Mouse (Mus musculus) lung, postnatal 25 days (tissue): ENCODE results near the gene Tdp2.
A peak's percentile ranks its signal among the peaks of the same experiment; 100 is the strongest.
"Not testable (repeated sequence)": the region's sequence is repeated elsewhere in the genome, so short reads cannot be mapped to it uniquely, and the experiment has no call there.

Source experiments
- DNase-seq: peaks from one replicate; pipeline ENCODE4 v3.0.0; 2022; ENCODE audit warnings: low spot score

The Tdp2 gene

DNA sequence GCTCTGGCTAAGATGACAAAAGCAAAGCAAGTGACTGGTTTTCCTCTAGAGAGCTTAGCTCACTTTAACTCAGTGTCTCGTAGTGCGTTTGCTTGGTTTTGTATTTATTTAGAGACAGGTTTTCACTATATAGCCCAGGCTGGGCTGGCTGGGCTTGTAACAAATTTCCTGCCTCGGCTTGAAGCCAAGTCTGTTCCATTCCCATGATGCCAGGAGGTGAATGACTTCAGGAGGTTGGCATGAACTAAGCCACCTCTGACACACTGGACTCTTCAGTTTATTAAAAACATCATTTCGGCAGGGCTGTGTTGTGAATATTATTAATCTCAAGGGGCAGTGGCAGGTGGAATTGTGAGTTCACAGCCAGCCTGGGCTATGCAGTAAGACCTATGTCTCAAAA is 5.9 kb upstream of the Tdp2 start:
- DNase-seq: no peak

DNA sequence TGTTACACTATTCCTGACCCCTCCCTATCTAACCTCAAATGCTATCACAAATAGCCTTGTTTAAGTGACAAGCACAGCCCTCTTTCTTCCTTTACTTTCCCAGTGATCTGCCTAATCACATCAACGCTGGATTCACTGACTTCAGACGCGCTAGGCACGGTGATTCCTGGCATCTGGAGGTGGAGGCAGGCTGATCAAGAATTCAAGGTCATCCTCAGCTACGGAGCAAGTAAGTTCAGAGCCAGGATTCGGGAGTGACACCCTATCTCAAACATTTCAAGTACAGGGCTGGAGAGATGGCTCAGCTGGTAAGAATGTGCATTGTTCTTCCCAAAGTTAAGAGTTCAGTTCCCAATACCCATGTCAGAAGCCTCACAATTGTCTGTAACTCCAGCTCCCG is 5.4 kb upstream of the Tdp2 start:
- no peak for DNase-seq

DNA sequence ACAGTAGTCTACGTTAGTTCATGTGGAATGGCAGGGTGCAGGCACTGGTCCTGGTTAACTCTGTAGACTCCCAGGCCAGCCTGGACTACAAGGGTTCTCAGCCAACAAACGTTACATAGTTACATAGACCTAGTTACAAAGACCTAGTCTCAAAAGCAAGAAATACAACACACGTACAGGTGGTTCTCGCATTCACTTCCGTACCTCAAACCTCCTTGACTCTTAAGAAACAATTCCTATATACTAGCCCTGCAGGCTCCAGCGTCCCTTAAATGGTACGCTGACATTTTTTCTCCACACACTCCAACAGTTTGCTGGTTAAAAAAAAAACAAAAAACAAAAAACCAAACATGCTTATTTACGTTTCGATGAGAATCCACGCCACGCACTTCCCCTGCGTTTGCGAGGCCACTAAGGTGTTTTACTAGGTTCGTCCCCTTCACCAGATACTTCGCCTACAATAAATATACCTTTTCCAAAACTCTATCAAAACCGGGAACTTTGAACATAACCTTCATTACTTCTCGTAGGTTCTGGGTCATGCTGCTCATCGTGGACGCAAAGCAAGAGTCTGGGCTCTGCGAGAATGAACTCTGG is 625 bp upstream of the Tdp2 start:
- DNase-seq: no peak

DNA sequence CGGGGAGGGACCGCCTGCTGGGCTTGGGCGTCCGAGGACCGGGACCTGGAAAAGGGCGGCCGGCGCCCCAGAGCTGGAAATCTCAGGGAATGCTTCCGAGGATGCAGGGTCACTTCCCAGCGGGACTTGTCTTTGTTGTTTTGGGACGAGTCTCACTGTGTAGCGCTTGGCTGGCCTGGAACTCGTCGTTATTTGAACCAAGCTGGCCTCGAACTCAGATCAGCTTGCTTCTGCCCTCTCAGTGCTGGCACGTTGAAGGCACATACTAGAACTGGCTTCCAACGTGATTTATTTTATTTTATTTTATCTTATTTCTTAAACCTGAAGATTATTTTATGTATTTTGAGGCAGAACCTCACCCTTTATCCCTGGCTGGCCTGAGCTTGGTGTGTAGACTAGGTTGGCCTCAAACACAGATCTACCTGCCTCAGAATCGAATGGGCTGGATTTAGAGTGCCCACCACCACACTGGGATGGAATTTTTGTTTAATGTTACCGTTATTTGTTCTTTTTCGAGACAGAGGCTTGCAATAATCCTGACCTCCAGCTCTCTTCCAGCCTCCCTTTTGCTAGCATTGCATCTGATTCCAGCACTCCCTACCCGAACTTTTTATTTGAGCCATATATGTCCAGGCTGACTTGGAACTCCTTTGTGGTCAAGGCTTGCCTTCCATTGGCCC is 792 bp downstream of the Tdp2 start:
- no peak for DNase-seq

DNA sequence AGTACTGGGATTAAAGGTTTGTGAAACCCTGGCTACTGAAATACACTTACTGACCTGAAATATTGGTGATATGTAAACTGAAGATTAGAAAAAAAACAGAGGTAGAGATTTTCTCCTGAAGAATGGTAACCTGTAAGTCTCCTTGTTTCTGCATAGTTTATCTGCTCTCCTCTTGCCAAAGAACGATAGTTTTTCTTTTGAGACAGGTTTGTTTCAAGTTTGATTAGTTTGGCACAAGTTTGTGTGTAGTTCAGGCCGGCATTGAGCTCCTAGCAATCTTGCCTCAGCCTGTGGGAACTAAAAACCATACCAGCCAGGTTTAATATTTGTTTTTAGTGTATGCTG is 1.3 kb downstream of the Tdp2 start:
- DNase-seq: no peak

DNA sequence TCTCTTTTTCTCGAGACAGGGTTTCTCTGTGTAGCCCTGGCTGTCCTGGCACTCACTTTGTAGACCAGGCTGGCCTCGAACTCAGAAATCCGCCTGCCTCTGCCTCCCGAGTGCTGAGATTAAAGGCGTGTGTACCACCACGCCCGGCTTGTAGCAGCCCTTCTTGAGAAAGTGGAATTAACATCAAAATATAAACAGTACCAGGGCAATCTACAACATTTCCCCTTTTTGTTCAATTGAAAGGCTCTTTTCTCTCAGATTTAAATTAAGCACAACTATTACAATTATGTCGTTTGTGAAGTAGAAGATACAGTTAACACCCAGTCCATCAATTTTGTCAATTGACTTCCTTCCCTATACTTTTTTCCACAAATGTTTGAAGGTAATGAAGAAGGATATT is 6.3 kb downstream of the Tdp2 start:
- not testable (repeated sequence) for DNase-seq

DNA sequence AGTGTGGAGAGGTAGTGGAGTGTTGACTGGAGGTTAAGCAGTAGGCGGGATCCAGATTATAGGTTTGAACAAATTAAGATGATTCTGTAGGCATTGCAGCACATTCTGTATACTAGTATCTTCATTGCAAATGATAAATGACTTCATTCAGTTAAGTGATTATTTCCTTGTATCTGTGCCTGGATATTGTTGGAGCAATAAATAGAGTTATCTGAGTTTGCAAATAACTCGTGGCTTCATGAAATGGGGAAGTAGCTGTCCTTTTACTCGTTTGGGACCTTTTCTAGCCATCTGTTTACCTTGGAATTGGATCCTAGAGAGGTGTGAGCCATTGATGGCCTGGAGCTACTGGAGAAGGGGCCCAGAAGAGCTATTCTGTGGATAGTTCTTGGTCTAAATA is 8.4 kb downstream of the Tdp2 start:
- DNase-seq: no peak

DNA sequence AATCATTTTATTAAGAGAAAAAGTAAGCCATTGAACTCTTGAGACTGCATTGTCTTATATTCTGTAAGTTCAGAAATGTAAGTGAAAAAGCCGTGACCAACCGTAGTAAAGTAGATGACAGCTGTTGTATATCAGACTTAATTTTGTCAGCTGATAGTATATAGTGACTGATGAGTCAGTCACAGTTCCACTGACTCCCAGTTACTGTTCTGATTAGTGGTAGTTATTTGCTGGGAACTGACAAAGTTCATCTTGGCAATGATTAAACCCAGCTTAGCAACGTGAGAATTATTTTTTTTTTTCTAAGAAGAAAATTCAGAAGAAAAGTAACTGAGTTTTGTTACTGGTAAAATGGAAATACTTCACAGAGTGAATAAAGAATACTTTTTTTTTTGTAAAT is 10.2 kb downstream of the Tdp2 start:
- DNase-seq: no peak

DNA sequence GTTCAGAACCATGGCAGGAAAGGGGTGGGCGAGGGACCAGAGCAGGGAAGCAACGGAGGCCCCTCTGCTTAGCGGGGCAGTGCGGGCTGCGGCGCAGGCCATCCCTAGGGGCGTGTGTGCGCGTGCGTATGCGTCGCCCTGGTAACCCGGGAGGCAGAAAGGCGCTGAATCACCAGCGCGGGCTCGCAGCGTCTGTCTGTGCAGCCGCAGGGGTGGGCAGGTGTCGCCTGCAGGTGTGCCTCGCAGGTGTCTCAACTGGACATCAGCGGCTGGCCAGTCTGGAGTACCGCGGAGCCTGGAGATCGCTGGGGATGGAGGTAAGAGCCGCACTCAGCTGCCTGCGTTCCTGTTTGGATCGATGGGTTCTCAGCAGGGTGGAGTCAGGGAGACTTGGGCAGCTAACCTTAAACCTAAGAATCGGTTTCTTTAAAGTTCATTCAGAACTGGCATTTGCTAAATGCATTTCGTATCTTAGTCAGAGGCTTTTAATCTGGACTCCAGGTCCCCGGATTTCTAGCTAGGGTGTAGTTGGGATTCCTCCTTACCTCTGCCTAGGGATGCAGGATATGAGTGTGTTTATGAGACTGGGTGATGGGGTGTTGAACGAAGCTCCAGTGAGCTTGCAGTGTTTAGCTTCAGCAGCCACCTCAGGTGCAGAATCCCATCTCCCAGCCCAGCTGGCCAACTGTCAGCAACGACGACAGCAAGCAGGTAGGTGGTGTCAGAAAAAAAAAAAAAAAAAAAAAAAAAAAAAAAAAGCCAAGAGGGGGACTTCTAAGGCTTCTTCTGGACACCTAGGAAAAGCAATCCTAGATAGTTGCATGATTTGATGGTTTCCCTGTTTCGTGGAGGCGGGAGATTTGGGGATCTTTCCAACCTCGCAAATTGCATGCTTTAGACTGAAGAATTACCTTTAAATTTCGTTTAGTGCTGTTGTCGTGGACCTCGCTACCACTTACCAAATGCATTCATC is 13.8 kb downstream of the Tdp2 start, which contains the start of gene D130043K22Rik:
Gene D130043K22Rik, plus strand, starts transcription at position 153 of the 973 bp plus-strand sequence.
- DNase-seq: no peak

DNA sequence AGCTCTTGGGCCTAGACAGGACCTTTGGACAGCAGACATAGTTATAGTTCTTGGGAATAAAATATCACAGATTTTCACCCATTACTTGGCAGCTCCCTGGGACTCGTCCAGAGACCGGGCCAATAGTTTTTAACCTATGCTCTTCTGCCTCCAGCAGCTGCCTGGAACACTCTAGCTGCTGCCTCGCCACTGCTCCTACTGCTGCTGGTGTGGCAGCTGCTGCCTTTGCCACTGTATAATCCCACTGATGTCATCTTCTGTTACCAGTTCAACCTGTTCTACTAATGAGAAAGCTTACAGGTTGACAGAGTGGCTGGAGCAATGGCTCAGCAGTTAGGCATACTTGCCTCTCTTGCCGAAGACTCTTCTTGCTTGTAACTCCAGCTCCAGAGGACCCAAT is 17.8 kb downstream of the Tdp2 start:
- no peak for DNase-seq

DNA sequence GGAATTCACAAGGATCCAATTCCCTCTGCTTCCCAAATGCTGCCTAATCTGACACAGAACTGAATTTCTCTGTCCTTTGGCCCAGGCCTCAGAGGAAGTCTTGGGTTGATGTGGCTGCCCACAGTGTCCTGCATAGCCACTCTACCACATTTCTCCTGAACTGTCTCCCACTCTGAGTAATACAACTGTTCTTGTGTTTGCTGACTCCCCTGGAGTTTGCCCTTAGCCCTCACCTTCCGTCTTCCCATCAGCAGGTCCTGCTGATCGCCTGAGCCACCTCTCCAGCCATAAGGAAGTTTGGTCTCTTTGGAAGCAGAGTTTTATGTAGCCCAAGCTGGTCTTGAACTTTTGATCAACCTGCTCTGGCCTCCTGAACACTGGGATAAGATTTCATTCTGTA is 20.5 kb downstream of the Tdp2 start:
- DNase-seq: no peak

DNA sequence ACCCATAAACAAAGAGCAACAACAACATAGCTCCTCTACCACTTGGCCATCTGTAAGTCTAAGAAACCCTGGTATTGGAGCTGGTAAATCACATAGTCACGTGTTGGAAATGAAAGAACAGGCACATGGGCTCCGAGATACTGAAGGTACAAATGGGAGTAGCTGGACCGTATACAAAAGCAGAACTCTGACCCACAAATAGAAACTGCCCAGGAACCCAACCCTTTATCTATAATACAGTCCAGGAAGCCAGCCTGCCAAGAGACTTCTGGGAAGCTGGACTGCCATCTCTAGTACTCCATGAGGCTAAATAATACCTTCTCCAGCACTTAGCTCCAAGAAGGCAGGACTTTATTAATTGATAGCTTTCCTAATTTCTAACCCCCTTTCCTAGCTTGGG is 21.1 kb downstream of the Tdp2 start:
- no peak for DNase-seq

DNA sequence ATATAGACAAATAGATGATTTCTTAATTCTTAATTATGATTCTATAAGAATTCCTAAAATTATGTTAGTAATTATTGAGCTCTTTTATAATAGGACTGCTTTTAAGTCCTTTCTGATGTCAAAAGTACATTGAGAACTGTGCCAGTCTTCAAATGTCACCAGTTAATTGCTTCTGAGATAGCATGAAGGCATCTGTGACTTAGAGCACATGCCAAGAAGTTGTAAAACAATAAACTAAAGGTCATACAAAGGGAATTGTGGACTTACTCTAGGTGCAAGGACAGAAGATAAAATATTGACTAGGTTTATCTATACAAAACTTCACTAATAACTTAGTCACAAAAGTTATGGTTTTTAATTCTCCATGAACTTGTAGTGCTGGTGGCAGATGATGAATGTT is 27.6 kb downstream of the Tdp2 start:
- DNase-seq: no peak

DNA sequence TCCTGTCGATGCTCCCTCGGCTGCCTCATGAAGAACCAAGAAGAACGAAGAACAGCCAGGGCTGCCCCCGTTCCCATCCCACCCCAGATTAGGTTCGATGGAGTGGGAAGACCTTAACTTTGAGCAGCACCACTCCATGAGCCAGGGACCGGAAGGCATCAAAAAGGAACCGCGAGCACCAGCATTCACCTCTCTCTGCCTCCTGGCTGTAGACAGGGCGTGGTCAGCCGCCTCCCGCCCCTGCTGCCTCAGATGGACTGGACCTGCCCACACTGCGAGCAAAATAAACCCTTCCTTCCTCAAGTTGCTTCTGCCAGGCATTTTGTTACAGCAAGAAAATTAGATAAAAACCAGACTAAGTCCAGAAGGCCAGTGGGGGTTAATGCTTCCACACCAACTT is 29.6 kb downstream of the Tdp2 start:
- DNase-seq: no peak

DNA sequence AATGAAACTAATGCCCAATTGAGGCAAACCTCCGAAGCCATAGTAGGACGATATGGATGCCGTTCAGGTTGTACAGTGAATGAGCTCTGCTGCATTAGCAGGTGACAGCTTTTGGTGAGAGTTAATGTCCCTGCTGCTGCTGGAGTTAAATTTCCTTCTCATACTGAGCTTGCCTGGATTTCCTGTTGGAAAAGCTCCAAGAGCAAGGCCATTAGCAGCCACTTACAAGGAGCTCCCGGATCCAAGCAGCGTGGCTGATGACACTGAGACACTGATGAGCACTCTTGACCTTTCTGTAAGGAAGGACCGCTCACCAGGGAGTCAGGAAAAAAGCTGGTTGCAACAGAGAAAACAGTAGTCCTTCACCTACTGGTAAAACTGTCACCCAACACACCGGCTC is 30.5 kb downstream of the Tdp2 start:
- peak; percentile 2 for DNase-seq

DNA sequence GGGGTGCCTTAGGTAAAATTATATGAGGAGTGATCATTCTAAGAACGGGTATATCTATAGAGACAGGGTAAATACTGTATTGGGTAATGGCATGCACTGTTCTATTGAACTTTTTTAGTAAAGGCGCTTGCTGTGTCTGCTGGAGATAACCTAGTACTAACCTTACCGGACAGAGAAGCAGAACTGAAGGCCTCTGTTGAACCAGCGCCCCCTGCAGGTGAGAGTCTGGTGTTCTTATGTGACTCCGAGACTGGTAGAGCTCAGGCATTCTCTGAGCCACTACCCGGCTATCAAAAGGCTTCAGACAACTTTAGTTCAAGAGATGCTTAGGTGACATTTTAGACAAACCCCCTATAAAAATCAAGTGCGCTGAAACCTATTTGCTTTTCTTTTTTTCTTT is 31.0 kb downstream of the Tdp2 start:
- peak; percentile 55 for DNase-seq

DNA sequence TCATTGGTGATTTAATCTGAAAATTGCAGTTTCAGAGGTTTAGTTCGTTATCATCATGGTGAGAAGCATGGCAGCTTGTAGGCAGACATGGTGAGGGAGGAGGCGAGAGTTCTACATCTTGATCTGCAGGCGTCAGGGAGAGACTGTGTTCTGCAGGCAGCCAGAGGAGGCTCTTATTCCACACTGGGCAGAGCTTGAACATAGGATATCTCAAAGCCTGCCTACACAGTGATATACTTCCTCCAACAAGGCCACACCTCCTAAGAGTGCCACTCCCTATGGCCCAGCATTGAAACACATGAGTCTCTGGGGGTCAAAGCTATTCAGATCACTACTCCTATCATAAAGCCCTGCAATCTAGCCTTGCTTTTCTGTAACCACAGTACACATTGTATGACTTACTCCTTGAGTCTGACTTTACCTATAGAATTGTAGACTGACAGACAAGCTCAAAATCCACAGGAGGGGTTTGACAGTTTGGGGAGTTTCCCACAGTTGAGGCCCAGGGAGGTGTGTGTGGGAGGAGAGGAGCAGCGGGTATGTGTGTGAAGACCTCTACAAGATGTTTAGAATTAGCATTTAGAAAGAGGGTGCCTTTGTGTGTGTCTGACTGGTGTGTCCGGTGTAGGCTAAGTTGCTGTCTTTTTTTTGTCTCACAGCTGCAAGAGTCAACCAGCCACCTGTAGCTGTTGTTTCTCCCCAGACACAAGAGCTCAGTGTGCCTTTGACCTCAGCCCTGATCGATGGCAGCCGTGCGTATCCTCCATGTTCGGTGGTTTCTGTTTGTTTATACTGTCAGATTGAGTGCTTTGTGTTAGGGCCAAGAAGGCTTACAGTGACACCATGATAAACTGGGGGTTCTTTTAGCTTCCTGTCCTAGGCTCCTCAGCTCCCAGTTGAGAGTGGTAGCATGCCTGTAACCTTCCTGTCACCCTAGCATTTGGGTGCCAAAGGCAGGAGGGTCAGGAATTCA is 35.2 kb downstream of the Tdp2 start:
- DNase-seq: no peak

DNA sequence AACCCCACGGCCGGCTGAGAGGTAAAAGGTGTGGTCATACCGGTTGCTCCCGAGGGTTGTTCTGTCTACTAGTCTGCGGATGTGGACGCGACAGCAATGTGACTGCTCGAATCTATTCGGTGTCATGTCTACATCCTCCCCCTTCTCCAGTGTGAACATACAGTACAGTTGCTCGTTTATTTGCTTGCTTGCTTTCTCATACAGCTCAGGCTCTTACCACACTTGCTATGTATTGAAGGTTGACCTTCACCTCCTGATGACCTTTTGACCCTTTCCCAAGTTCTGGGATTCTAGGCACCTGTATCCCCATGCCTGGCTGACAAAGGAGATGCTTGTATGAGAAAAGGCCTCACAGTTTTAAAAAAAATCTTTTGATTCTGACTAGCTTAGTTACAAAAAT is 36.3 kb downstream of the Tdp2 start:
- no peak for DNase-seq

DNA sequence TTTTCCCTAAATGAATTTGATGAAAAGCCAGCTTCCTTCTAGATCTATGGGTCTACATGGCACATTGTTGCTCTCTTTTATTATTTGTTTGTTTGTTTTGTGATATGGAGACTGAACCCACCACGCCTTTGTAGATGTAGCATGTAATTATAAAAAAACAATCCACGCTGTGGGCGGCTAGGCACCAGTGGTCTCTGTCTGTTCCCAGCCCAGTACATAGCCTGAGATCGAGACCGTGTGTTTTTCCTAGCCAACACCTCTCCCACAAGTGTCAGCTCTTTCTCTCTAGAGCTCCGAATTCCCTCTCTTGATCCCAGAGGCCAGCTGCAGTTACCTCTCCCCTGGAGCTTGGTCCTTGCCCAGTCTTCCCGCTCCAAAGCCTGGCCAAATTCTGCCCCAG is 36.8 kb downstream of the Tdp2 start:
- DNase-seq: no peak

DNA sequence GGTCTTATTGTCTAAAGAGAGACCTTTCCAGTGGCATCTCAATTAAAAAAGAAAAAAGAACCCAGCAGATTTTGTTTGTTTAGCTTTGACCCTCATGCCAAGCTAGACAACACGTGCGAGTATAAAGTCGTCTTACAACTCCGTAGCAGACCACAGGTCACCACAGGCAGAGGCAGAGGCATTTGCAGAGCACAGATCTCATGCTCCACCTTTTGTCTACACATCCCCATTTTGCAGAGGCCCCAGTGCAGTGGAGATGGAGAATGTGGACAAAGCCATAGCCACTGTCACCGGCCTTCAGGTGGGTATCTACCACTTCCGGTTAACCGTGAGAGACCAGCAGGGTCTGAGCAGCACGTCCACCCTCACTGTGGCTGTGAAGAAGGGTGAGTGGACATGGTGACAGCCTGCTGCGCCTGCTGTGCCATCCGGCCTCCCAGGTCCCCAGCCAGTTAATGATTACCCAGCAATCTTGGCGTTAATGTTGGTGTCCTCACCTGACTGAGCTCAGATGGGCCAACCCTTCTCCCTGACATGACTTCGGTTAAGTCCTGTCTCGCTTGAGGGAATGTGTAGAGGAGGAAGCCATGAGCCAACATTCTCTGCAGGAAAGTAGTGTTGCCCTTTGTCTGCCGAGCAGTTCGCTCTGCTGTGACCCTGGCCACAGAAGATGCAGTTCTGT is 48.0 kb downstream of the Tdp2 start:
- DNase-seq: no peak

DNA sequence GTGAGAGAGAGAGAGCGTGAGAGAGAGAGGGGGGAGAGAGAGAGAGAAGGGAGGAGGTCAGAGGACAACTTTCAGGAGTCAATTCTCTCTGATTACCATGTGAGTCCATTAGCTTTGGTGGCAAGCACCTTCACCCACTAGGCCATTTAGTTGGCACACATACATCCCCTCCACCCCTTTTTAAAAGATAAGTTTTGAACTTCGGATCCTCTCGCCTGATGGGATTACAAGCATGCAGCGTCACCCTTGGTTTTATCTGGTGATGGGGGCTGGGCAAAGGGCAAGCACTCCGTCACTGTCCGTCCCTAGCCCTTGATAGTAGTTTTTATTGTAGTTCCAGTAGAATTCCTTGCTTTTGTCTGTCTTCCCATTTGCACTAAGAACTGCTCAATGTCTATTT is 48.7 kb downstream of the Tdp2 start:
- DNase-seq: no peak
